Mouse (Mus musculus) forebrain, embryonic 10.5 days (tissue): Measurements from ENCODE around the gene Fam241b. TPM values are rescaled to one million over a fixed set of nuclear protein-coding genes. Genes with fewer than 3 reads are reported as not detected.
A peak's percentile ranks its signal among the peaks of the same experiment; 100 is the strongest.

ENCODE experiments used
- DNase-seq: peaks from one replicate; pipeline ENCODE4 v3.0.0-alpha.2; 2017; ENCODE audit warnings: low spot score; ENCODE audit errors: extremely low spot score
- H3K27ac ChIP-seq: fragments of 300-500 bp; sonication (generic); 2 replicates; pipeline ENCODE4 v1.5.1; 2016; ENCODE audit warnings: mild to moderate bottlenecking
- H3K27me3 ChIP-seq: fragments of 300-500 bp; sonication (generic); 2 replicates; pipeline ENCODE4 v1.6.1; 2016; ENCODE audit warnings: mild to moderate bottlenecking; ENCODE audit not compliant: poor library complexity, severe bottlenecking
- H3K36me3 ChIP-seq: fragments of 300-500 bp; sonication (generic); replicated peaks from 2 replicates; pipeline ENCODE4 v1.6.1; 2016; ENCODE audit warnings: mild to moderate bottlenecking, moderate library complexity
- H3K4me1 ChIP-seq: fragments of 300-500 bp; sonication (generic); 2 replicates; pipeline ENCODE4 v1.6.1; 2016
- H3K4me3 ChIP-seq: fragments of 300-500 bp; sonication (generic); 2 replicates; pipeline ENCODE4 v1.5.1; 2016; ENCODE audit warnings: mild to moderate bottlenecking, moderate library complexity
- H3K9me3 ChIP-seq: fragments of 300-500 bp; sonication (generic); 2 replicates; pipeline ENCODE4 v1.6.1; 2016; ENCODE audit warnings: mild to moderate bottlenecking, moderate library complexity
- WGBS: fragments of 180-500 bp; shearing (Covaris S2); methylation state at CpG from one replicate; pipeline ENCODE4 v1.1.7; 2016; 5-methylcytosine and 5-hydroxymethylcytosine counted together
- polyA plus RNA-seq: library from polyadenylated mRNA; unstranded; fragments of >200 nt; fragmentation: Nextera tagmentation; extraction: Ambion mirVana; gene quantifications from 2 replicates; pipeline ENCODE4 v1.2.1, GENCODE M21; 2016

Gene Fam241b
- 20.0 and 21.0 TPM in 2 replicates for polyA plus RNA-seq

- Histone ChIP-seq H3K27me3 (peaks cover 35% of the 10 kb centered on the region), H3K9me3 (no peaks in the 10 kb centered on the region), H3K4me1 (peaks cover 9% of the 10 kb centered on the region), H3K27ac (no peak within 1 kb of the TSS), H3K4me3 (no peak within 1 kb of the TSS), H3K36me3 (no peaks in the 10 kb centered on the region)
- DNase-seq, result no peak
- WGBS, result 70% methylated on average over 8 of the region's 8 CpGs
Measured at GRCm38 (mm10) chr10:62143820-62144219, at the start of gene Fam241b. TSS of gene Fam241b (minus strand) at chr10:62143920.

- 77% methylated on average over 9 of the region's 9 CpGs for WGBS
- no peak for DNase-seq
- no peaks in the 10 kb centered on the region for H3K9me3 ChIP-seq
- peaks cover 21% of the 10 kb centered on the region for H3K4me1 ChIP-seq
- H3K36me3 ChIP-seq, result no peaks in the 10 kb centered on the region
- no peaks in the 10 kb centered on the region for H3K27me3 ChIP-seq
- no peak overlapping the region for H3K4me3 ChIP-seq
- no peak overlapping the region for H3K27ac ChIP-seq
Measured at GRCm38 (mm10) chr10:62192701-62193157, 49.0 kb upstream of the Fam241b start.

GRCm38 (mm10) chr10:62190821-62191220, 47.1 kb upstream of the Fam241b start:
- Histone ChIP-seq H3K4me3 (no peak overlapping the region), H3K9me3 (no peaks in the 10 kb centered on the region), H3K27me3 (no peaks in the 10 kb centered on the region), H3K4me1 (peaks cover 12% of the 10 kb centered on the region), H3K36me3 (no peaks in the 10 kb centered on the region), H3K27ac (no peak overlapping the region)
- no peak for DNase-seq
- WGBS, result 96% methylated on average over 7 of the region's 7 CpGs

- peaks cover 5% of the 10 kb centered on the region for H3K4me1 ChIP-seq
- no peak overlapping the region for H3K4me3 ChIP-seq
- no peaks in the 10 kb centered on the region for H3K36me3 ChIP-seq
- no peak overlapping the region for H3K27ac ChIP-seq
- no peaks in the 10 kb centered on the region for H3K9me3 ChIP-seq
- DNase-seq, result no peak
- 79% methylated on average over 4 of the region's 4 CpGs for WGBS
- H3K27me3 ChIP-seq, result no peaks in the 10 kb centered on the region
Measured at GRCm38 (mm10) chr10:62189910-62190309, 46.2 kb upstream of the Fam241b start.

- Histone ChIP-seq H3K27ac (no peak overlapping the region), H3K9me3 (no peaks in the 10 kb centered on the region), H3K27me3 (peaks cover under 1% of the 10 kb centered on the region; the same call in 1 of the 2 replicates), H3K4me3 (no peak overlapping the region), H3K36me3 (no peaks in the 10 kb centered on the region), H3K4me1 (peaks cover 5% of the 10 kb centered on the region; the same call in 1 of the 2 replicates)
- DNase-seq, result no peak
- 78% methylated on average over 3 of the region's 3 CpGs for WGBS
Measured at GRCm38 (mm10) chr10:62189303-62189702, 45.6 kb upstream of the Fam241b start.

- H3K27ac ChIP-seq, result no peak overlapping the region
- peaks cover 20% of the 10 kb centered on the region; the same call in 1 of the 2 replicates for H3K27me3 ChIP-seq
- no peak overlapping the region for H3K4me3 ChIP-seq
- WGBS, result 21% methylated on average over 7 of the region's 7 CpGs
- no peaks in the 10 kb centered on the region for H3K36me3 ChIP-seq
- DNase-seq, result peak; percentile 77
- peaks cover 5% of the 10 kb centered on the region; the same call in 1 of the 2 replicates for H3K4me1 ChIP-seq
- no peaks in the 10 kb centered on the region for H3K9me3 ChIP-seq
Measured at GRCm38 (mm10) chr10:62186882-62187281, 43.2 kb upstream of the Fam241b start.

- Histone ChIP-seq H3K36me3 (no peaks in the 10 kb centered on the region), H3K4me1 (peaks cover 6% of the 10 kb centered on the region), H3K4me3 (no peak overlapping the region), H3K27ac (no peak overlapping the region), H3K9me3 (peaks cover 4% of the 10 kb centered on the region; the same call in 1 of the 2 replicates), H3K27me3 (peaks cover 38% of the 10 kb centered on the region; the same call in 1 of the 2 replicates)
- 3% methylated on average over 10 of the region's 10 CpGs for WGBS
- peak; percentile 93 for DNase-seq
Measured at GRCm38 (mm10) chr10:62183053-62183452, 39.3 kb upstream of the Fam241b start.

GRCm38 (mm10) chr10:62182471-62183014, 38.8 kb upstream of the Fam241b start:
- Histone ChIP-seq H3K4me1 (peaks cover 6% of the 10 kb centered on the region), H3K27ac (no peak overlapping the region), H3K4me3 (no peak overlapping the region), H3K9me3 (peaks cover 6% of the 10 kb centered on the region; the same call in 1 of the 2 replicates), H3K36me3 (no peaks in the 10 kb centered on the region), H3K27me3 (peaks cover 43% of the 10 kb centered on the region)
- 72% methylated on average over 6 of the region's 6 CpGs for WGBS
- DNase-seq, result no peak

- H3K4me1 ChIP-seq, result peaks cover 6% of the 10 kb centered on the region
- no peaks in the 10 kb centered on the region for H3K36me3 ChIP-seq
- DNase-seq, result no peak
- WGBS, result 48% methylated on average over 3 of the region's 3 CpGs
- H3K4me3 ChIP-seq, result no peak overlapping the region
- H3K9me3 ChIP-seq, result peaks cover 6% of the 10 kb centered on the region; the same call in 1 of the 2 replicates
- H3K27me3 ChIP-seq, result peaks cover 51% of the 10 kb centered on the region
- no peak overlapping the region for H3K27ac ChIP-seq
Measured at GRCm38 (mm10) chr10:62181701-62182100, 38.0 kb upstream of the Fam241b start.

- H3K36me3 ChIP-seq, result no peaks in the 10 kb centered on the region
- peaks cover 6% of the 10 kb centered on the region; the same call in 1 of the 2 replicates for H3K9me3 ChIP-seq
- no peak overlapping the region for H3K4me3 ChIP-seq
- H3K27ac ChIP-seq, result no peak overlapping the region
- peaks cover 69% of the 10 kb centered on the region for H3K27me3 ChIP-seq
- peaks cover 12% of the 10 kb centered on the region for H3K4me1 ChIP-seq
- no peak for DNase-seq
- WGBS, result 90% methylated on average over 3 of the region's 3 CpGs
Measured at GRCm38 (mm10) chr10:62179944-62180343, 36.2 kb upstream of the Fam241b start.

- H3K27ac ChIP-seq, result peak overlapping the region; percentile 62
- 24% methylated on average over 15 of the region's 15 CpGs for WGBS
- H3K9me3 ChIP-seq, result peaks cover 6% of the 10 kb centered on the region; the same call in 1 of the 2 replicates
- H3K36me3 ChIP-seq, result no peaks in the 10 kb centered on the region
- no peak overlapping the region; the same call in 1 of the 2 replicates for H3K4me3 ChIP-seq
- H3K4me1 ChIP-seq, result peaks cover 35% of the 10 kb centered on the region
- peaks cover 83% of the 10 kb centered on the region for H3K27me3 ChIP-seq
- DNase-seq, result peak; percentile 53
Measured at GRCm38 (mm10) chr10:62174533-62175313, 31.0 kb upstream of the Fam241b start.

- peaks cover 35% of the 10 kb centered on the region for H3K4me1 ChIP-seq
- H3K27ac ChIP-seq, result peak overlapping the region; percentile 62
- peaks cover 6% of the 10 kb centered on the region; the same call in 1 of the 2 replicates for H3K9me3 ChIP-seq
- no peak overlapping the region for H3K4me3 ChIP-seq
- H3K27me3 ChIP-seq, result peaks cover 82% of the 10 kb centered on the region
- 17% methylated on average over 9 of the region's 9 CpGs for WGBS
- no peaks in the 10 kb centered on the region for H3K36me3 ChIP-seq
- DNase-seq, result no peak
Measured at GRCm38 (mm10) chr10:62173941-62174448, 30.3 kb upstream of the Fam241b start.
